Mouse (Mus musculus) megakaryocyte progenitor cell, adult 5-6 weeks (primary cell): ENCODE results near the gene Rbm10. TPM values are rescaled to one million over a fixed set of nuclear protein-coding genes. Genes with fewer than 3 reads are reported as not detected.

Source experiments
- ATAC-seq: replicated peaks from 2 replicates; pipeline ENCODE4 v1.8.0; 2016; ENCODE audit warnings: mild to moderate bottlenecking, moderate TSS enrichment, inconsistent platforms; ENCODE audit not compliant: poor library complexity
- total RNA-seq, 2 experiments: library from RNA; stranded (forward) in 1 of 2; stranded (reverse) in 1 of 2; fragments of 157-497, 149-512 nt in 1 of 2; fragments of 200-1000 nt in 1 of 2; gene quantifications; 2 replicates each; pipeline versions ENCODE4 v1.2.3 to v1.2.4; 2015 to 2017

Gene Rbm10
- total RNA-seq, 2 experiments from 2014 or later = 28.4 to 66.3 TPM

GRCm38 (mm10) chrX:20695842-20696241 is 78.5 kb downstream of the Rbm10 start:
- no peak for ATAC-seq

Other genes starting within 250 kb of the Rbm10 start
- gene Jade3, start 191.8 kb upstream of the Rbm10 start, total RNA-seq (2015) = 13.4 and 15.8 TPM in 2 replicates
- gene Jade3, start 191.8 kb upstream of the Rbm10 start, total RNA-seq (2017) = 12.2 and 13.6 TPM in 2 replicates
- not detected in 2 replicates for gene Rgn, start 67.7 kb upstream of the Rbm10 start, total RNA-seq (2015)
- not detected in 2 replicates for gene Rgn, start 67.7 kb upstream of the Rbm10 start, total RNA-seq (2017)
- 161 and 171 TPM in 2 replicates for gene Ndufb11, start 116 bp downstream of the Rbm10 start, total RNA-seq (2015)
- gene Ndufb11, start 116 bp downstream of the Rbm10 start, total RNA-seq (2017) = 75.1 and 84.7 TPM in 2 replicates
- 158 and 174 TPM in 2 replicates for gene Uba1, start 40.8 kb downstream of the Rbm10 start, total RNA-seq (2015)
- gene Uba1, start 40.8 kb downstream of the Rbm10 start, total RNA-seq (2017) = 151 and 156 TPM in 2 replicates
- gene Cdk16, start 70.5 kb downstream of the Rbm10 start, total RNA-seq (2015) = 49.2 and 49.8 TPM in 2 replicates
- gene Cdk16, start 70.5 kb downstream of the Rbm10 start, total RNA-seq (2017) = 25.4 and 29.7 TPM in 2 replicates
- gene Usp11, start 86.4 kb downstream of the Rbm10 start, total RNA-seq (2015) = 30.6 and 32.5 TPM in 2 replicates
- gene Usp11, start 86.4 kb downstream of the Rbm10 start, total RNA-seq (2017) = 32.2 and 36.7 TPM in 2 replicates
- gene Araf, start 180.3 kb downstream of the Rbm10 start, total RNA-seq (2015) = 56.3 and 69.0 TPM in 2 replicates
- gene Araf, start 180.3 kb downstream of the Rbm10 start, total RNA-seq (2017) = 32.8 and 43.1 TPM in 2 replicates